Mouse (Mus musculus): ENCODE measurements at regions not wholly inside any gene's neighbourhood (a gene's known extent, or its start where the extent isn't known, plus 50 kb on each side); places are given as distances from the start of the nearest gene placed in this dataset.

GRCm38 (mm10) chrX:92791023-92791346 lies 191.6 kb upstream of the Mageb18 start:
- DNase-seq (ENCODE audit: low spot score): no peak

- no peak for DNase-seq (ENCODE audit: low spot score)
Measured at GRCm38 (mm10) chrX:92790323-92791022, 191.1 kb upstream of the Mageb18 start.

GRCm38 (mm10) chrX:92786814-92787213 lies 187.4 kb upstream of the Mageb18 start:
- no peak for DNase-seq (ENCODE audit: low spot score)

- DNase-seq (ENCODE audit: low spot score): peak; percentile 8
Measured at GRCm38 (mm10) chrX:92740026-92740425, 140.7 kb upstream of the Mageb18 start.

GRCm38 (mm10) chrX:92710279-92710678 lies 110.9 kb upstream of the Mageb18 start:
- no peak for DNase-seq (ENCODE audit: low spot score)

- no peak for DNase-seq (ENCODE audit: low spot score)
Measured at GRCm38 (mm10) chrX:92679761-92680160, 80.4 kb upstream of the Mageb18 start.

GRCm38 (mm10) chrX:92661168-92661567 lies 61.8 kb upstream of the Mageb18 start:
- no peak for DNase-seq (ENCODE audit: low spot score)

All from left cerebral cortex, adult 11 months (tissue).